Mouse (Mus musculus) ovary, adult 18-20 months (tissue): Measurements from ENCODE around the gene 9030025P20Rik.
"Not testable (repeated sequence)": the region's sequence is repeated elsewhere in the genome, so short reads cannot be mapped to it uniquely, and the experiment has no call there.

ENCODE experiments used
- DNase-seq: peaks from one replicate; pipeline ENCODE4 v3.0.0; 2022; ENCODE audit warnings: low spot score, mixed read lengths

9030025P20Rik gene

GRCm38 (mm10) chr17:14978362-14979038, at the start of gene 9030025P20Rik, which contains the start of gene Gm3417:
9030025P20Rik (plus strand) TSS chr17:14978468.
Gm3417 (minus strand) TSS chr17:14978790.
- not testable (repeated sequence) for DNase-seq

GRCm38 (mm10) chr17:14928631-14929030, 49.6 kb upstream of the 9030025P20Rik start:
- DNase-seq = no peak

- DNase-seq = no peak
Measured at GRCm38 (mm10) chr17:14930697-14931096, 47.6 kb upstream of the 9030025P20Rik start.

- no peak for DNase-seq
Measured at GRCm38 (mm10) chr17:14931469-14931868, 46.8 kb upstream of the 9030025P20Rik start.

- not testable (repeated sequence) for DNase-seq
Measured at GRCm38 (mm10) chr17:14935280-14935679, 43.0 kb upstream of the 9030025P20Rik start.

GRCm38 (mm10) chr17:14935841-14936605, 42.2 kb upstream of the 9030025P20Rik start:
- DNase-seq = no peak

- not testable (repeated sequence) for DNase-seq
Measured at GRCm38 (mm10) chr17:14942181-14942580, 36.1 kb upstream of the 9030025P20Rik start.

GRCm38 (mm10) chr17:14943009-14943728, 35.1 kb upstream of the 9030025P20Rik start, which contains the start of the genes Wdr27 and 1600012H06Rik:
Wdr27 (minus strand) TSS chr17:14943158.
1600012H06Rik (plus strand) TSS chr17:14943184.
- DNase-seq = peak; percentile 98

- DNase-seq = no peak
Measured at GRCm38 (mm10) chr17:14943729-14944059, 34.6 kb upstream of the 9030025P20Rik start.

GRCm38 (mm10) chr17:14944551-14944950, 33.7 kb upstream of the 9030025P20Rik start:
- DNase-seq = no peak

GRCm38 (mm10) chr17:14949161-14949827, 29.0 kb upstream of the 9030025P20Rik start:
- no peak for DNase-seq

- no peak for DNase-seq
Measured at GRCm38 (mm10) chr17:14953452-14953851, 24.8 kb upstream of the 9030025P20Rik start.

GRCm38 (mm10) chr17:14958686-14959327, 19.5 kb upstream of the 9030025P20Rik start:
- no peak for DNase-seq

GRCm38 (mm10) chr17:14959979-14960378, 18.3 kb upstream of the 9030025P20Rik start:
- DNase-seq = no peak

- no peak for DNase-seq
Measured at GRCm38 (mm10) chr17:14960520-14960919, 17.7 kb upstream of the 9030025P20Rik start.

GRCm38 (mm10) chr17:14960951-14961556, 17.2 kb upstream of the 9030025P20Rik start, which contains the start of gene Phf10:
Phf10 (minus strand) TSS chr17:14961273.
- not testable (repeated sequence) for DNase-seq

- DNase-seq = not testable (repeated sequence)
Measured at GRCm38 (mm10) chr17:14961557-14962154, 16.6 kb upstream of the 9030025P20Rik start.

- not testable (repeated sequence) for DNase-seq
Measured at GRCm38 (mm10) chr17:14968373-14968913, 9.8 kb upstream of the 9030025P20Rik start.

- not testable (repeated sequence) for DNase-seq
Measured at GRCm38 (mm10) chr17:14977718-14978361, 428 bp upstream of the 9030025P20Rik start.
